Mouse (Mus musculus): ENCODE measurements around the gene B9d2.

Gene B9d2

DNA sequence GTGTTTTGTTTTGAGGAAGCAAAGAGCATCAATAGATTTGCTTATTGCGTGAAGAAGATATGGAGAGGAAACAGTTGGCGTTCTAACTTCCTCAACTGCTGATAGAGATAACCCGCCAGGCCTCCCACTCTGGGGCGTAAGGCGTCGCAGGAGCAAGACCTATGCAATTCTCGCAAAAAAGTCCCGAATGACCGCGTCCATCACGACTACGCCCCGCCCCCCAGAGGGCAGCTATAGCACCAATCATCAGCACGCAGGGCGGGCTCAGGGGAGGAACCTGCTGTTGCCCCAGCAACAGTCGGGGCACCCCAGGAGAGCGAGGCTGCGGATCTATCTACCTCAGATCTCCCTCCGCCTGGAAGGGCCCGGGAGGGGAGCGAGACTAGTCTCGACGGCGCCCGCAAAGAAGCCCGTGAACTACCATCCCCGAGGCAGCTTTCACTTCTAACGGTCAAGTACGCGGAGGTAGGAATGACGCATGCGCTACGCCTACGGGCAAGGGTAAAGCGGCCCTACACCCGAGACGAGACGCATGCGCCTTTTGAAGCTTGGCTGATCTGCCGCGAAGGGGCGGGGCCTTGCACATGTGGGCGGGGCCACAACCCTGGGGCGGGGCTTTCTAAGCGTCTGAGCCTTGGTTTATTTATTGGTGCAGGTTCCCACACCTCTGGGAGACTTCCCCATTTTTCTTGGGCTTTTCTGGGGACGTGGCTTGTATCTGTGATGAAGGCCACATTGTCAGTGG, at the start of gene B9d2:
Gene B9d2, plus strand, starts transcription at position 267 of the 745 bp plus-strand sequence.
- peak; percentile 95 for DNase-seq (ENCODE audit: low spot score)

DNA sequence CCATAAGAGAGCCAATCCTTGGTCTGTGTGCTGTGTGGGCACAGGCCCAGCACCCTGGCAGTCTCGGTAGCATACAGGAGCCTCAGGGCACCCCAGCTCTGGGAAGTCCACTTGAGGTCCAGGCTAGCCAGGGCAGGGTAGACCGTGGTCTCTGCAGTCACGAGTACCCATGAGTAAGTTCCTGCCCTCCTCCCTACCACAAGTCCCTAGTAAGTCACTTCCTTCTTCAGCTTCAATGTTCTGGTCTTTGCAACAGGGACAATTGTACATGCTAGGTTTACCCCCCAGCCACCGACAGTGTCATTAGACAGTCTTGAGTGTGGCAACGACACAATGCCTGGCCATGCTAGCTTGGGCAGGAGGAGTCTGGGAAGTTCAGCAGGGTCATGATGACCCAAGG, 47.9 kb upstream of the B9d2 start:
- DNase-seq (ENCODE audit: low spot score) = no peak

DNA sequence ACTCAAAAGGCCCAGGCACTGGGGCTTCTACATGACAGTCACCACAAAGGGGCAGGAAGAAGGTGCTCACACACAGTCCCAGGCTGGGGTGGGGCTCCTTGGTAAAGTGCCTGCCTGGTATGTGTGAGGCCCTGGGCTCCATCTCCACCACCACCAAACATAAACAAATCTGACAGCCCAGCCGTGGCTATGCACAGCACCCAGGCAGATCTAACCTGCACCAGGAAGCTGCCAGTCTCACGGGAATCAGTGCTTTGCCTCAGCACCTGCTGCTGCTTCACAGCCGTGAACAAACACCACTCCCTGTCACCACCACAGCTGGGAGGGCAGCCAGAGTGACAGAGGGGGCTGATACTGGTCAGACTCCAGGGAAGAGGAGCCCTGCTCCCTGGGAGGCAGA, 44.2 kb upstream of the B9d2 start:
- peak; percentile 42 for DNase-seq (ENCODE audit: low spot score)

DNA sequence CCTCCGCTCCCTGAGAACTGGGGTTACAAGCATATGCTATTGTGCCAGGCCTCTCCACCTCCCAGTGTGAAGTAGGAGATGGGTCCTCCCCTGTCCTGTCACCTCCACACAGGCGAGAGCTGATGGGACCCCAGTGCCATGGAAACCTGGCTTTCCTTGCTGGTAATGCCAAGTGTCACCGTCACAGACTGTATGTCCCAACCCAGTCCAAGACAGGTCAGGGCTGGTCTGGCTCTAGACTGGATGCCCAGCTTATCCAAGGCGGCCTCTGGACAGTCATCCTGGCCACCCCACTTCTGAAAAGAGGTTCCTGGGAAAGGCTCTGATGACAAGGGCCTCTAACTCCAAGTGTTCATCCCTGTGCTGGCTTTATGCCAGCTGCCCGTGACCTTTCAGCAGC, 43.5 kb upstream of the B9d2 start:
- DNase-seq (ENCODE audit: low spot score) = no peak

DNA sequence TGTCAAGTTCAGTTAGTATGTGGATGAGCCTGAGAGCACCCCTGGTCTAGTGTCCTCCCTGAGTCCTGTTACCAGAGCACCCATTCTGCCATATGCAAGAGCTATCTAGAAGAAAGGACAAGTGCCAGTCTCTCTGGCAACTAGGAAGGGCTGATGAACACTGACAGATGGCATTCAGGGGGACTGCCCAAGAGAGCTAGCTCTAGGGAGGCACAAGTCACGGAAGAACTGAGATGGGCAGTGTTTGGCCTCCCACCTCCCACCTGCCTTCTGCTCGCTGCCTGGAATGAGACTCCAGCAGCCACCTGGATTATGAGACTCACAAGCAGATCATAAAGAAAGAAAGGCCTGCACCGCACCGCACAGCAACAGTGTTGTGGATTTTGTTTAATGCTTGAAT, 40.8 kb upstream of the B9d2 start:
- DNase-seq (ENCODE audit: low spot score) = no peak

DNA sequence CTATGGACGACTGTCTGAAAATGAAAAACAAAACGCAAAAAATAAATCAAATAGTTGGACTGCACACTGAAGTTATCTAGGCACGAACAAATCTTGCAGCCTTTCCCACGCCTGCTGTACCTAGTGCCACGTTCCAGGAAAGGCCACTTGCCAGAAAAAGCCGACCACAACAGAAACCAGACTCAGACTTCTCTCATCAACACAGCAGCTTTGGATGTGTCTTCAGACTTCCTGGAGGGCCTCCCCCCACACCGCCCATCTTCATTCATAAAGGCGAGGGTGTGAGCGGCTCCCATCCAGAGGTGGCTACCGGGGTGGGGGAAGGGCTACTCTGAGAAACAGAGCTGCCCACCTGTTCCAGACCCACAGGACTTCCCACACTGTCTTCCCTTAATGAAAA, 36.4 kb upstream of the B9d2 start:
- no peak for DNase-seq (ENCODE audit: low spot score)

DNA sequence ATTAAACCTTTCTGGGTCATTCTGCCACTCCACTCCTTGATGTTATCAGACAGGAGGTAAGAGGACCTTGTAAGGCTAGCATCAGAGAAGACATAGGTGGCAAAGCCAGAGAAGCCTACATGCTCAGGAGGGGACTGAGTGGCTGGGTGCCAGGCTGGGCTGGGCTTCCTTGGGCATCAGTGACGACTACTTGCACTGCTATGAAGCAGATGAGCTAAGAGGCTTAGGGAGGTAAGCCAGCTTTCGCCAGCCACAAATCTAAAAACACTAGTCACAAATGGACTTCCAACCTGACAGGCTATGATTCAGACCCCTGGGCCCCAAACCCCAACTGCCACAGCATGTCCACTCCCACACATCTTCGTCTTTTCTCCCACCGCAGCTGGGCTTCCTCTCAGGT, 35.9 kb upstream of the B9d2 start:
- DNase-seq (ENCODE audit: low spot score) = peak; percentile 27

DNA sequence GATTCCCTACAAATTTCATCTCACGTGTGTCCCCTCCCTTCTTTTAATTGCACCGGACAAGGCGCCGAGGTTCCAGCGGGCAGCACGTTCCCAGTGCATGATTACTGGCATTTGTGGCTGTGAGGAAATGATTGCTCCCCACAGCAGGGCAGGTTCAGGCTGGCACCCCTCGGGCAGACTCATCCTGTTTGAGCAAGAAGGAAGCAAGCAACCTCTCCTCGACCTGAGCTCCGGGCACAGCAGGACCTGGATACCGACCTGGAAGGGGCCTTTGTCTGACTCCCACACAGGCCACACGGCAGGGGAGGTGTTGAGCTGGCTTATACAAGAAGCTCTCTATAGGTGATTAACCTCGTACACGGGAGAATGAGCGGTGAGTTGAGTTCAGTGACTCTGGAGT, 35.5 kb upstream of the B9d2 start:
- DNase-seq (ENCODE audit: low spot score) = no peak

DNA sequence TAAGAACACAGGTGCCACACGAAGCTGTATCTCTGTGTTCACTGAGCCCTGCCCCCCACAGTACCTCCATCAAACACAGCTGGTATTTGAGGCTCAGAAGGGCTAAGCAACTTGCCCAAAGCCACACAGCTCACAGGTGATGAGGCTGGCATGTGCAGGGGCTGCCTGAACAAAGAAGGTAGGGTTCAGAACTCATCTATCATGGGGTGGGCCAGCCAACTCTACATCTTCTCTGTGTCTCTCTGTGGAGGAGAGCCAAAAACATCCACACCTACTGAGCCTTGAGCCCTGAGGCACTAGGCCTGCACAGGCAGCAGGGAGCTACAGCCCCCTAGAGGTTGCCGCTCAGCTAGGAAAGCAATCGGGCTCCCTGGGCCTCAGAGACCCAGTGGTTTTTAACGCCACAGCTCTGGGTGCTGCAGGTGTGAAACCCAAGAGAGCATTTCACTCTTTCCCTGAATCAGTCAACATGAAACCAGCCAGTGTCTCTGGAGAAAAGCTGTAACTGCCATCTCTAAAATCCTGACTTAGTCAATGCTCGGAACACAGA, 32.9 kb upstream of the B9d2 start:
- no peak for DNase-seq (ENCODE audit: low spot score)

DNA sequence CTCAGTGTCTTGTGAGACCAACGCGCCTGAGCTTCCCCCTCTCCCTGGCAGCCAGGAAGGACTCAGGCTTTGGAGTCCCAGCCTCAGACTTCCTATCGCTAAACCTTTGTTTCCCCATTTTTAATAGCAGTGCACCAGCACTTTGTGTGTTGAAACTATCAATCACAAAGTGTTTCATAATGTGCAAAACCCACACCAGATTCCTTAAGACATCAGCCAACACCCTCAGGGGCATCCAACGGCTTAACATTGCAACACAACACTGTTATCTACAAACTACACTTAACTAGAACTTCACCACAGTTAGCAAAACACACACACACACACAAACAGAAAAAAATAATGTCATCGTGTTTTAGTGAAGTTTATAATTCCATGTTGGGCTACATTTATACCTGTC, 30.7 kb upstream of the B9d2 start:
- DNase-seq (ENCODE audit: low spot score) = no peak

DNA sequence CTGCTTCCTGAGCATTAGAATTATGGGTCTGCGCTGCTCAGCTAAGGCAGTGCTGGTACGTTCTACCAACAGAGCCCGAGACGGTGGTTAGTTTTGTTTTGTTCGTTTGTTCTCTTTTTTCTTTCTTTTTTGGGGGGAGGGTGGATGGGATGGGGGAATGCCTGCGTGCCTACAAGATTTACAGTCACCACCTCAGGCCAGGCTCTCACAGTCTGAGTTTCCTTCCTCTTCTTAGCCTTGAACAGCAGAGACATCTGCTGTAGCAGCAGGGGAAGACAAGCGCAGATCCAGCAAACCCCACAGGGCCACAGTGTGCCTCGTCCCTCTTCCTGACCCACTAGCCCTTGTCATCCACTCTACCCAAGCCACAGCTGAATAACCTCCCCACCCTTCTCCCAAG, 29.3 kb upstream of the B9d2 start:
- no peak for DNase-seq (ENCODE audit: low spot score)

DNA sequence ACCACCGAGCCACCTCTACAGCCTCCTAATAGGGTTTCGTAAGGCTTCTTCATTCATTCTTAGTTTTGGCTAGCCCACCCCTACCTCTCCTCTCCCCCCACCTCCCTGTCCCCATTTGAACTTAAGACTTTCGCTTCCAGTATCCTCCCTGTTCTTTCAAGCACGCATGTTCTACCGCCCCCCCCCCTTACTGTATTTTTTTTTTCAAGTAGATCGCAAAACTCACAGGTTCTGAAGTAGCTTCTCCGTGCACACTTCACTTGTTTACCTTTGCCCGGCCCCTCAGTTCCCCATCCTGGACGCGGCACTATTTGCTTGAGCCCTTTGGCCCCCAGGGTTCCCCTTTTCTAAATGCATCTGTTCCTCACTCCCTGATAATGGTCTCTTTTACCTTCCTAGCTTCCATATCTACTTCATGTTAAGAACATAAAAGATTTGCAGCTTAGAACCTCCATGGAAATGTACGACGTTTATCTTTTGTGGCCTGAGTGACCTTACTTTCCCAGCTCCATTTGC, 28.3 kb upstream of the B9d2 start:
- DNase-seq (ENCODE audit: low spot score) = no peak

DNA sequence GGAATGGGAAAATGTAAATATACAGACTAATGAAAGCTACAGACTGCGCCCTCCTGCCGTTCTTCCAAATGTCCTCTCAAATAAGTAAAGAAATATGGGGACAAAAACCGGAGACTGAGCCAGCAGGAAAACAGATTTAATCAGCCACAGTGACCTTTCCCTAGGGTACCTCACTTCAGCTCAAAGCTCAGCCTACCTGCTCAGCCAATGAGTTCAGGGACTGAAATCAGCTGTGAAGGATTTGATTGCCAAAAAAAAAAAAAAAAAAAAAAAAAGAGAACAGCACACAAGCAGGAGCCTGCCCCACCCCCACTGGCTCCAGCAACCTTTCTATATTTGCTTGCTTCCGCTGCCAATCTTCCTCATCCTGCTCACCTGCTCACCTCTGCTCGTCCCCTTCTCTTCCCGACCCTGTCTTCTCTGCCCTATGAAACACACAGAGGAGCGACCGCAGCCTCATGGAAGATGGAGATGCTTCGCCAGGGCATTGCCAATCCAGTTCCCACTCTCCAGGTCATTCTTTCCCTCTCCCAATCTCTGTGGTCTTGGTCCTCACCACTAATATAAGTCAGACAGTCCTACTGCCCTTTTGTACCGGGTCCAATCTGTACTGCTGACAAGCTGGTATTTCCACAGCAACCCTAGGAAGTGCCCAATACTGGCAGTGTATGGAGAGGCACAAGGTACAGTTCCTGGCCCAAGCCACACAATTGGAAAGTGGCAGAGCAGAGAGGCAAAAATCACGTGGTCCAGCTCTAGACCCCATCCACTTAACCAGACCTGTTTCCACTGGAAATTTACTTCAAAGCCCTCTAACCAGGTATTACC, 24.8 kb upstream of the B9d2 start:
- DNase-seq (ENCODE audit: low spot score) = no peak

DNA sequence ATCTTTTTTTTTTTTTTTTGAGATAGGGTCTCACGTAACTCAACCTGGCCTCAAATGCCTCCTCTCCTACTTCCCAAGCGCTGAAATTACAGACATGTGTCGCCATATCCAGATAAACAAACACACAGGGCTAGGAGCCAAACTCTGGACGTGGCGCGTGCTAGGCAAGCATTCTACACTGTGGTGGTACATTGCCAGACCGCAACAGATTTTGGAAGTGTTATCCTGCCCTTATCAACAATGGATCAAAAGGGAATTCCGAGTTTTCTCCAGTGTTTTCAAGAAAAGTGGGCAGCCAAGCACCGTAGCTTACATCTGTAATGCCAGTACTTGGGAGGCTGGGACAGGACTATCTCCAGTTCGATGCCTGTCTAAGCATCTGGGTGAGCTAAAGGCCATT, 22.8 kb upstream of the B9d2 start:
- peak; percentile 34 for DNase-seq (ENCODE audit: low spot score)

DNA sequence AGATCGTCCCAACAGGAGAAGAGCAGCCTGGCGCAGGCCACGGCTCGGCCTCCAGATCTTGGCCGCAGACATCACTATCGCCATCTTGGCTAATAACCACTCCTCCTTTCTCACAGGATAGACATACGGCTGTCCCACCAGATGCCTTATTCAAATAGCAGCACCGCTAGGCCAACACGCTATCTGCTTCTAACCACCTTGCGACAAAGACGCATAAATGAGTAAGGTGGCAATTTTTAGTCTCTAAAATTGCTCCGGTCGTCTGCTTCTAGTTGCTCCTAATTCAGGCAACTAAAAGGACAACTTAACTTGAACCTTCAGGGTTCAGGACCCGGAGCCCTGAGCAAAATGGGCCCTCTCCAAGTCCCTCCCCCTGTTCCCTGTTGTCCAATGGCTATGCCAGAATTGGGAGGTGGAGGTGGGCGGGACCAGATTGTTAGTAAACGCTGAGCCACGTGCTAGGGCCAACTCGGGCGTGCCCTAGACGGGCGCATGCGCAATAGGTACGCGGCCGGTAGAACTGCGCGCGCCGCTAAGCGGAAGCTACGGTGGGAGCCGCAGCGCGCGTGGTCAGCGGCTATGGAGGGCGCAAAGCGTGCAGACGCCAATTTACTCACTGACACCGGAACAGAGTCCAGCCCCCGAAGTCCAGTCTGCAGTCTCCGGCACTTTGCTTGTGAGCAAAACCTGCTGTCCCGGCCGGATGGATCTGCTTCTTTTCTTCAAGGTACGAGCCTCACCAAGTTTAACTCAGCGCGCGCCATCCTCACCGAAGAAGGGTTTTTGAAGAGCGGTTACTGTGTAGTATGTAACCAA, 21.7 kb upstream of the B9d2 start, which contains the start of the genes Bckdha and Exosc5:
Gene Bckdha, minus strand, starts transcription at position 325 of the 816 bp plus-strand sequence.
Gene Exosc5, plus strand, starts transcription at position 508 of the 816 bp plus-strand sequence.
- peak; percentile 98 for DNase-seq (ENCODE audit: low spot score)

DNA sequence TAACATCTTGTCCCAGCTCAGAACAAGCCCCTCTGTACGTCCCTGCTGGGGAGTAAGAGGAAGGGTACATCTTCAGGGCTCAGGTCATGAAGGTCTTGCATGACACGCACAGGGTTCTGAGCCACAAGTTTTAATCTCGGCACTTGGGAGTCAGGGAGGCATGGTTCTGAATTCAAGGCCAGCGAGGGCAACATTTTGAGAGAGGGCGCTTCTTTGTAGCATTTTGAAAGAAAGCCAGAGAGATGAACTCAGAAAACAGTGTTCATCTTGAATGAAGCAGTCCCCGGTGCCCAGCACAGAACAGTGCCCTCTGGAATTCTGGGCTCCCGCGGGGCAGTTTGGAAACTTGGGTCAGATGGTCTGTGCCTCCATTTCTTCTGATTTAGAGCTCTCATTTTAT, 14.2 kb upstream of the B9d2 start:
- no peak for DNase-seq (ENCODE audit: low spot score)

DNA sequence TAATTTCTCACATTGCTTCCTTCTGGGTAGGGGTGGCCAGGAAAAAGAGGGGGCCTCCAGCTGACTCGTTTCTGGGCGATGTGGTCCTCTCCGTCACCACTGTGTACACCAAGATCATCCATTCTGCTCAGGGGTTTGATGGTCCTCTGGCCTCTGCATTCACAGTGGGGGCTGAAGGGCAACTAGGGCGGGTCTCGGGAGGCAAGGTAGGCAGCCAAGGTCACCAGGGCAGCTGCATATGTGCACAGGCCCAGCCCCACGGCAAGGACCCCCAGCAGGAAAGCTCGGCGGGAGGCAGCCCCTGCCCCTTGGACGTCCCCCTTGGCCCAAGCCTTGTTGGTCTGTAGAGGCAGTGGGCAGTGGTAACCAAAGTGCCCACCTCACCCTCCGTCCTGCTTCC, 11.4 kb upstream of the B9d2 start:
- no peak for DNase-seq (ENCODE audit: low spot score)

DNA sequence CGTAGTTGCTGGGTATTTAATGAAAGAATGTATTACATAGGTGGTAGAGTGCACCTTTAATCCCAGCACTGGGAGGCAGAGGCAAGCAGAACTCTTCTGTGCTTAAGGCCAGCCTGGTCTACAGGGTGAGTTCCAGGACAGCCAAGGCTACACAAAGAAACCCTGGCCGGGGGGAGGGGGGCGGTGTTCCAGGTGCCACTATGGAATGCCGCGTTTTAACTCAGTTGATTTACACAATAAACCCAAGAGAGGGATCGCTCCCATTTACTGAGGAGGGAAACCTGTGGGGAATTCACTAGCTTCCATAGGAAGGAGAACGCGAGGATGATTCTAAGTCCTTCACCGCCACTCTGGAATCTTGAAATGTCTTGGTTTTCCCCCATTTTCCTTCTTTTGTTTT, 10.9 kb upstream of the B9d2 start:
- no peak for DNase-seq (ENCODE audit: low spot score)

DNA sequence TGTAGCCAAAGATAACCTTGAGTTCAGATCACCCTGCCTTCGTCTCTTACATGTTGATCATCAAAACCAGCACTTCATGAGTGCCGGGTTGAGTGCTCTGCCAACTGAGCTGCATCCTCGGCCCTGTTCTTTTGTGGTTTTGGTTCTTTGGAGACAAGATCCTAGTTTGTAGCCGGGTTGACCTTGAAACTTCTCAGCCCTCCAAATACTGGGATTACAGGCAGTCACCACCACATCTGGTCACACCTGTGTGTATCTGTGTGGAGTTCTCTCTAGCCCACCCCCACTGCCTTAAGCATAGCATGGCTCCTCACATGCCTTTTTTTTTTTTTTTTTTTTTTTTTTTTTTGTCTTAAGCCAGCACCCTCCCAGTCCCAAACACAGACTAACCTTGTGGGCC, 10.5 kb upstream of the B9d2 start:
- DNase-seq (ENCODE audit: low spot score) = no peak

DNA sequence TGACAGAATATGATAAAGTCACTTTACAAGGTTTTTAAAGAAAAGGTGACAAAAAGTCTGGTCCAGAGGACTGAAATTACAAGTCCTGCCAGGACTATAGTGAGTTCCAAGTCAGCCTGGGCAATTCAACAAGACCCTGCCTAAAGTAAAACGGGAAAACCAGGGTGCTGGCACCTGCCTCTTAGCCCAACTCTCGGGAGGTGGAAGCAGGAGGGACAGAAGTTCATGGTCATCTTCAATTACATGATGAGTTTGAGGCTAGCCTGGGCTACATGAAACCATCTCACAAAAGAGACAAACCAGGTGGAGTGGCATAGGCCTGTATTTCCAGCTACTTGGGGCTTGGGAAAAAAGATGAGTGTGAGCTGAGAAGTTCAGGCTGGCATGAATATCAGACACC, 8.9 kb upstream of the B9d2 start:
- DNase-seq (ENCODE audit: low spot score) = no peak

DNA sequence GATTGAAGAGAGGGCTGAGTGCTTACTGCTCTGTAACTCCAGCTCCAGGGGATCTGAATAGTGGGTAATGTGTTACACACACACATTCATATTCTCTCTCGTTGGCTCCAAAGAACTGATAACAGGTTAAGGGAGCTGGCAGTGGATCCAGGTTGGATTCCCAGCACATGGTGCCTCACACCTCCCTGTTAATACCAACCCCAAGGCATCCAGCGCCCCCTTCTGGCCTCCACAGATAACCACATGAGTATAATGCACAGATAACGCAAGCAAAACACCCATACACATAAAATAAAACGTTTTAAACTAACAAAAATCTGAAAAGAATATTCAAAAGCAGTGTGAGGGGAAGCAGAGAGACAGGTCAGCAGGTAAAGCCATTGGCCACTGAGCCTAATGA, 8.1 kb upstream of the B9d2 start:
- no peak for DNase-seq (ENCODE audit: low spot score)

DNA sequence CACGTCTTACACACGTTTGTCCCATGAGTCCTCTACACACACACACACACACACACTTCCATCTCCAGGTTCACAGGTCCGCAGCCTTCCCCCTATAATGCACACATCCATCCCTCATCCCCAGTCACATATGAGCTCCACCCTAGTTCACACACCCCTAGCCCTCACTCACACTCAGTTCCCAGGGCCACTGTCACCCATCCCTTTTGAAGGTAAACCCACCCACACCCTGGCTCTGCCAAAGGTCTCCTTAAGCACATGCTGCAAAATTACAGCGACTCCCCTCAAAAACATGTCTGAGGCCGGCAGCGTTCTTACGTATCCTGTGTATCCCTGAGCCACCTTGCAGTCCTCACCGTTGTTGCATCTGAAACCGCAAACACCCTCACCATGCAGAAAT, 6.3 kb upstream of the B9d2 start:
- no peak for DNase-seq (ENCODE audit: low spot score)
